Mouse (Mus musculus): ENCODE measurements at regions not wholly inside any gene's neighbourhood (a gene's known extent, or its start where the extent isn't known, plus 50 kb on each side); places are given as distances from the start of the nearest gene placed in this dataset.
"Not testable (repeated sequence)": the region's sequence is repeated elsewhere in the genome, so short reads cannot be mapped to it uniquely, and the experiment has no call there.

GRCm38 (mm10) chr2:162867516-162868029 lies 63.8 kb upstream of the Srsf6 start:
- peak; percentile 14 for DNase-seq (ENCODE audit: low read depth, low spot score)

GRCm38 (mm10) chr2:162866613-162867314 lies 64.6 kb upstream of the Srsf6 start:
- no peak for DNase-seq (ENCODE audit: low read depth, low spot score)

DNA sequence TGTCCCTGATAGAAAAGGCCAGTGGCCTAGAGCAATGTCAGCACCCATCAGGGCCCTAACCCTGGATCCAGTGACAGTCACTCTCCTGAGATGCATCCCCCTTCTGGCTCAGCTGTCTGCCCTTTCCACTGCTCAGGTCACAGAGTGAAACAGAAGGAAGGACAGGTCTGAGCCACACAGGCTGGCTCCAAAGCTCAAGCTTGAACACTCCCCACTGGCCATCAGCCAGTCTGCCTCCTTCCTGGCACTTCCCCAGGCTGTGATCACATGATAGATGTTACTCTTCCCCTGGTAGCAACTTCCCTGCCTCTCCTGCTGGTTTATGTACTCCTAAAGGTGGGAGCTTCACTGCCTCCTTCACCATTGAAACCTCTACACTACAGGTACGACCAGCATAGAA lies 66.8 kb upstream of the Srsf6 start:
- DNase-seq (ENCODE audit: low read depth, low spot score) = no peak

- DNase-seq (ENCODE audit: low read depth, low spot score) = no peak
These were observed 76.7 kb upstream of the Srsf6 start for GRCm38 (mm10) chr2:162854606-162855005.

- DNase-seq (ENCODE audit: low read depth, low spot score) = no peak
These were observed 77.8 kb upstream of the Srsf6 start for GRCm38 (mm10) chr2:162853576-162853975.

- not testable (repeated sequence) for DNase-seq (ENCODE audit: low read depth, low spot score)
These were observed 89.6 kb upstream of the Srsf6 start for GRCm38 (mm10) chr2:162841761-162842160.

- DNase-seq (ENCODE audit: low read depth, low spot score) = no peak
These were observed 93.6 kb upstream of the Srsf6 start for GRCm38 (mm10) chr2:162837776-162838175.

DNA sequence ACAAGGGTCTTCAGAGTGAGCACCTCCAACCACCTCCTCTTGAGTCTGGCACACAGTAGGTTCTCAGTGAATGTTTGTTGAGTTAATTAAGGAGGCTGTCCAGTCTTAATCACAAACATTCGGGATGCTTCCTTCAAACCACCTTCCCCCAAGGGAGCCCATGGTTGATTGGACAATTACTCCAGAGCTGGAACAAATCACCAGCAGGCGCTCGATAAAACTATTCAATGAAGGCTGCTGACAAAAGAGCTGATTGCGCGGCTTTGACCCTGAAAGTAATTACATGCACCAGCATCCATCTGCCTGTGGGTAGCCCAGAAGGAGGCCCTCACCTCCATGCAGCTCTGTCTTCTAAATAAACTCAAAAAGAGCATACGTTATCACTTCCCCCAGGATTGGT lies 97.6 kb upstream of the Srsf6 start:
- DNase-seq (ENCODE audit: low read depth, low spot score) = peak; percentile 39

DNA sequence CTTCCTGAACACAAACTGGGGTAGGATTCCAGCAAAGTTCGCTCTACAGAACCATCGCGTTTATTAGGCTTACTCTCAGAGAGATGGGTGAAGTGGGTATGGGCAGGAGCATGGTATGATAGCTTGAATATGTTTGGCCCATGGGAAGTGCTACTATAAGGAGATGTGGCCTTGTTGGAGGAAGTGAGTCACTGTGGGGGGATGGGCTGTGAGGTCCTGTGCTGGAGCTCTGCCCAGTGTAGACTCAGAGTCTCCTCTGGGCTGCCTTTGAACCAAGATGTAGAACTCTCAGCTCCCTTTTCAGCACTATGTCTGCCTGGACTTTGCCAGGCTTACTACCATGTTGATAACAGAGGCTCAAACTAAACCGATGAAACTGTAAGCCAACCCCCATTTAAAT lies 112.5 kb upstream of the Srsf6 start:
- DNase-seq (ENCODE audit: low read depth, low spot score) = no peak

GRCm38 (mm10) chr2:162814205-162814604 lies 117.1 kb upstream of the Srsf6 start:
- peak; percentile 29 for DNase-seq (ENCODE audit: low read depth, low spot score)

- DNase-seq (ENCODE audit: low read depth, low spot score) = no peak
These were observed 123.6 kb upstream of the Srsf6 start for GRCm38 (mm10) chr2:162807747-162808146.

DNA sequence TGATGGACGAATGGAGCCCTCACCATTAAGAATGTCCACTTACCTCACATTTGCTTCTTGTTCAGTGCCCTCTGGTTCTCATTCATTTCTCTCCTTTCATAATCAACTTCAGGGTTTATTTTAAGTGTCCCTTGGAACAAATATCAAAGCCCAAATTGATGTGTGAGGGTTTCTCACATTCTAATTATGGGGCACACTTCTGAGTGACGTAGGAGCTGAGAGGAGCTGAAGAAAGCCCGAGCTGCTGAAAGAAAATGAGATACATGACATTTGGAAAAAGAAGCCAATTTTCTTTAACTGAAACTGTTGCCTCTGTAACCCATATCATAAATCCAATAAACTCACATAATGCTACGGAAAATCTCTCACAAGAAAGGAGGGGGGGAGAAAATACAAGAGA lies 134.8 kb upstream of the Srsf6 start:
- no peak for DNase-seq (ENCODE audit: low read depth, low spot score)

- DNase-seq (ENCODE audit: low read depth, low spot score) = no peak
These were observed 133.3 kb upstream of the Ptprt start for GRCm38 (mm10) chr2:162794285-162794684.

- DNase-seq (ENCODE audit: low read depth, low spot score) = no peak
These were observed 130.6 kb upstream of the Ptprt start for GRCm38 (mm10) chr2:162791374-162792098.

DNA sequence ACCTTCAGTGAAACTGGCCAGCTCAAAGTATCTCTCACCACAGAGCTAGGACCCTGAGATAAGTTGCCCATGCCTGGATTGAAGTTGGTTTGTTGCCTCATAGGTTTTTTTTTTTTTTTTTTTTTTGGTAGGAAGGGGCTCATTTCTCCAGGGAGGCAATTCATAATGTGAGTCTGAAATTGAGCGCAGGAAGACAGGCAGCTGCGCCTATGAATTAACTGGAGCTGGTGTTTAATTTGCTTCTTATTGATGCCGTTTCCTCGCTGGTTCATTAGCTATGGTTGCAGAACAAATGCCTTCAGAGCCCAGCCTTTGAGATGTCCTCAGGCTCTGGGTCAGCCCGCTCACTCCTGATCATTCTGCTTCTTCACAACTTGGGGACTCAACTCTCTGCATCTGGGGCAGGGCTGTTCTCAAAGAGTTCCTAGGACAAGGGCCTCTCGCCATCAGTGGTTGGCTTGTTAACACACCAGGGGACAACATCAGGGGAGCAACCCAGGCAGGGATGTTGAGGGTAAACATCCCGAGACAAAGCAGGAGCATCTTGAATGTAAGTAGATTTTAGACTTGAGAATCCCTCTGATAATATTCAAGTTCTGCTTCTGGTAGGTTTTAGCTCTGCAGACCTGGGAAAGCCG lies 123.3 kb upstream of the Ptprt start:
- no peak for DNase-seq (ENCODE audit: low read depth, low spot score)

DNA sequence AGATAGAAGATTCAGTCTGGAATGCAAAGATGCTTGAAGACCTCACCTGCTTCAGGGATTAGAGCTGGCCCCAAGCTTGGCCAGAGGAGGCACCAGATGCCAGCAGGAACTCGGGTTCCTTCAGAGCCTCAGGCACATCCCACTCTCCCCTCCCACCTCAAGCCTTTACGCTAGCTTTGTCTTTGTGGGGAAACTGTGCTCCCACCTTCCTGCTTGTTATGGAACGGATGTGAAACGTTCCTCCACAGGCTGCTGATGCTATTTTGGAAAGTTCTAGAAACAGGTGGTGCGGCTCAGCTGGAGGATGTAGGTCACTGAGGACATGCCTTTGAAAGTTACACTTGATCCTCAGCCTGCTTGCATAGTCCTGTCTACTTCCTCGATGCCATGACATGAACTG lies 120.7 kb upstream of the Ptprt start:
- no peak for DNase-seq (ENCODE audit: low read depth, low spot score)

- DNase-seq (ENCODE audit: low read depth, low spot score) = no peak
These were observed 115.6 kb upstream of the Ptprt start for GRCm38 (mm10) chr2:162776542-162776941.

GRCm38 (mm10) chr2:162772520-162772919 lies 111.6 kb upstream of the Ptprt start:
- no peak for DNase-seq (ENCODE audit: low read depth, low spot score)

DNA sequence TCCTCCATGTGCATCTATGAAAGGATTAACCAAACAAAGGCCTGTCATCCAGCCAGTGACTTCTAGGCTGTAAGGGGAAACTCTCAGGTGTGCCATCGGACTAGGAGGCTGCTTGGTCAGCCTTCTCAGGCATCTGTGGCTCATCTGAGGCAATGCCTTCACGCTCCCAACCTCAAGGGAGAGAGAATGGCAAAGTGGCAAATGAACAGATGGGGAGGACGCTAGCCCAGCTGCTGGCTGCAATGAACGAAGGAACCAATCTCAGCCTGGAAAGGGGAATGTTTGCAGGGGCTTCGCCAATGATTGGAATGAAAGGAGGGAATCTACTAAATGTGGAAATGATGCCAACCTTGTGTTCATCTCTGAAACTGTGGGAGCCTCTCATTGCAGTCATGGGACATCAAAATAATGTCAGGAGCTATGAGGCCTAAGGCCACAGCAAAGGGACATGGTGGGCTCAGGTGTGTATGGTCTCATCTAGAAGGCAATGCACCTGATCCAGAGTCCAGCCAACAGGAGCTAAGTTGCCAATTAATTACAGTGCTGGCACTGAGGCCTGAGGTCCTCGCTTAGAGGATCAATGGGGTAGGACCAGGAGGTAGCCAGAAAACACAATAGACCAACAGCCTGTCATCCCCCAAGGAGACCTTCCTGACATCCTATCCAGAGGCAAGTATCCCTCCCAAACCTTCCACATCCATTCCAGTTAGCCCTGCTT lies 108.9 kb upstream of the Ptprt start:
- DNase-seq (ENCODE audit: low read depth, low spot score) = no peak

DNA sequence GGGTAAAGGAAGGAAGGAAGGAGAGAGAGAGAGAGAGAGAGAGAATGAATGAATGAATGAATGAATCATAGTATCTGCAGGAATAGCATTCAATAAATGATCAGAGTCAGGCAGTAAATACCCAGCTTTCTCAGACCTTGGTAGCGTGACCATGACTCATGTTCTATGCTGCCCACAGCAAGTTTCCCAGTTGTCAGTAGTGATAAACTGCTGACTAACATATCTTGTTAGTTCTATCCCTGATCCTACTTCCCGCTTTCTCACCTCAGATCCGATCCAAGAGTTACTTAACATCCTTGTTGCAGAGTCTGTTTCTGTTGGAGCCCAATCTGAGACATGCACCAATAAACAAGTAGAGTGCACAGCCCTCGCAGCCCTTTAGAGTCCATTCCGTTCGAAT lies 103.1 kb upstream of the Ptprt start:
- DNase-seq (ENCODE audit: low read depth, low spot score) = no peak

DNA sequence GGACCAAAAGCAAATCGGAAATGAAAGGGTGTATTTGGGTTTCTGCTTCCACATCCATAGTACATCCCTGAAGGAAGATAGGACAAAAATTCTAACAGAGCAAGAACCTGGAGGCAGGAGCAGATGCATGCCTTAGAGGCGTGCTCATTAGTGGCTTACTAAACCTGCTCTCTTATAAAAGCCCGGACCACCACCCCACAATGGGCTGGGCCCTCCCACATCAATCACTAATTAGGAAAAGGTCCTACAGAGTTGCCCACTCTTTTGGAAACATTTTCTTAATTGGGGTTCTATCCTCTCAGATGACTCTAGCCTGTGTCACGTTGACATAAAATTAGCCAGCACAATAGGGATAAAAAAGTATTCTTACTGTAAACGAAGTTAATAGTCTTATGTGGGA lies 79.6 kb upstream of the Ptprt start:
- DNase-seq (ENCODE audit: low read depth, low spot score) = no peak

- DNase-seq (ENCODE audit: low read depth, low spot score) = no peak
These were observed 74.8 kb upstream of the Ptprt start for GRCm38 (mm10) chr2:162735761-162736160.
